Comparison of ENCODE assay signal across 9 mouse cellular contexts in genomic region chr7:67462591-67462990, GRCm38 (mm10).
A peak's percentile ranks its signal among the peaks of the same experiment; 100 is the strongest.
DNase-seq lines count a peak whose midpoint lies in the region; ATAC-seq and TF ChIP-seq lines count a peak whose summit lies in the region.
"Had no signal": no experiment of that assay in that cellular context is flagged by ENCODE, and none has a peak within 500 bp of the region (broad histone marks: within the 10 kb centered on the region; RNA-seq: fewer than 3 reads in every experiment).

No protein-coding gene starts in this region.

- H3K4me2 ChIP-seq in hindbrain, embryonic 14.5 days (replicated peaks): no peak overlapping the region

- H3K27me3 ChIP-seq in kidney, adult 2 months (replicated peaks; ENCODE audit: control insufficient read depth, insufficient read depth, low read length): no peaks in the 10 kb centered on the region
- no peaks in the 10 kb centered on the region for H3K27me3 ChIP-seq in heart, embryonic 10.5 days (ENCODE audit: insufficient read depth, poor library complexity, severe bottlenecking)
- no peaks in the 10 kb centered on the region for H3K27me3 ChIP-seq in hindbrain, embryonic 14.5 days (ENCODE audit: control insufficient read depth, insufficient read depth, low read length)

- no peak for DNase-seq in kidney, adult 2 months
- DNase-seq in kidney, adult 8-10 months: no peak
- DNase-seq in heart, embryonic 10.5 days (ENCODE audit: low spot score): no peak
- DNase-seq in hindbrain, embryonic 14.5 days (ENCODE audit: low spot score): no peak
- DNase-seq in lung, postnatal 4 days: peak; percentile 34 to 59
- DNase-seq in cerebellum, adult 11-12 months: no peak
- DNase-seq in layer of hippocampus, adult 11-12 months (ENCODE audit: low spot score): no peak

- no peaks in the 10 kb centered on the region for H3K9me3 ChIP-seq in heart, embryonic 10.5 days
- H3K9me3 ChIP-seq in hindbrain, embryonic 14.5 days (ENCODE audit: control insufficient read depth, low read length): no peaks in the 10 kb centered on the region
- H3K9me3 ChIP-seq: G1E had no signal

- peak overlapping the region; percentile 91 for H3K27ac ChIP-seq in kidney, adult 2 months (ENCODE audit: insufficient read depth, low read depth, low read length)
- peak overlapping the region; percentile 80 for H3K27ac ChIP-seq in heart, embryonic 10.5 days
- H3K27ac ChIP-seq in hindbrain, embryonic 14.5 days: 0 out of 2 replicates have a peak overlapping the region, but pooled peaks have one; percentile 43

- no peak for TF ChIP-seq CTCF in kidney, adult 2 months (conservative IDR thresholded peaks at IDR 0.05; ENCODE audit: insufficient read depth, insufficient read length, low read depth, low read length)

- ATAC-seq in hindbrain, embryonic 14.5 days (ENCODE audit: low FRiP score): no peak

- no peaks in the 10 kb centered on the region for H3K36me3 ChIP-seq in kidney, adult 2 months (ENCODE audit: control insufficient read depth, insufficient read depth, low read length)
- H3K36me3 ChIP-seq in heart, embryonic 10.5 days: no peaks in the 10 kb centered on the region
- H3K36me3 ChIP-seq in hindbrain, embryonic 14.5 days (replicated peaks; ENCODE audit: control insufficient read depth, insufficient read depth): no peaks in the 10 kb centered on the region
- H3K36me3 ChIP-seq: G1E had no signal

- no peak for TF ChIP-seq POLR2A in kidney, adult 2 months (IDR thresholded peaks at IDR 0.05; ENCODE audit: low read depth, low read length)

- H3K4me3 ChIP-seq in kidney, adult 2 months (ENCODE audit: insufficient read depth, low read depth, low read length): no peak overlapping the region
- H3K4me3 ChIP-seq in heart, embryonic 10.5 days: no peak overlapping the region
- H3K4me3 ChIP-seq in hindbrain, embryonic 14.5 days (replicated peaks; ENCODE audit: low read length): no peak overlapping the region
- H3K4me3 ChIP-seq: erythroblast, embryonic 14.5 days had no signal

- no peak overlapping the region for H3K9ac ChIP-seq in hindbrain, embryonic 14.5 days

- WGBS in kidney, adult 2 months: 56% methylated on average over 9 of the region's 9 CpGs
- 27% methylated on average over 9 of the region's 9 CpGs for WGBS in heart, embryonic 10.5 days
- WGBS in hindbrain, embryonic 14.5 days: 34% methylated on average over 9 of the region's 9 CpGs

- H3K4me1 ChIP-seq in kidney, adult 2 months (ENCODE audit: control insufficient read depth, insufficient read depth, low read length): peaks cover 17% of the 10 kb centered on the region
- peaks cover 59% of the 10 kb centered on the region for H3K4me1 ChIP-seq in heart, embryonic 10.5 days
- peaks cover 11% of the 10 kb centered on the region for H3K4me1 ChIP-seq in hindbrain, embryonic 14.5 days (replicated peaks; ENCODE audit: control insufficient read depth, insufficient read depth, low read length)

Comparison
In these comparisons a context has a peak if more than half of its experiments do, and no peak if none do; other contexts are left out.
1. DNase-seq: peak in lung, postnatal 4 days (2 of 2); none in kidney, adult 2 months (single experiment), kidney, adult 8-10 months (0 of 2), heart, embryonic 10.5 days (single experiment), hindbrain, embryonic 14.5 days (single experiment), cerebellum, adult 11-12 months (single experiment) and layer of hippocampus, adult 11-12 months (single experiment).
2. Peak in every context shown above with its lines, with median percentiles within 50 percentile points of each other: H3K27ac ChIP-seq.